Comparison of ENCODE assay signal across 18 mouse cellular contexts in genomic region chr7:139940476-139941209, GRCm38 (mm10). TPM values are rescaled to one million over a fixed set of nuclear protein-coding genes. Genes with fewer than 3 reads are reported as not detected.
"Had no signal": no experiment of that assay in that cellular context is flagged by ENCODE, and none has a peak within 500 bp of the region (broad histone marks: within the 10 kb centered on the region; RNA-seq: fewer than 3 reads in every experiment).

No protein-coding gene starts in this region.

- H3K4me2 ChIP-seq: limb, embryonic 13.5 days; liver, embryonic 11.5 days; liver, embryonic 15.5 days; lung, embryonic 14.5 days; midbrain, embryonic 15.5 days; neural tube, embryonic 13.5 days; stomach, embryonic 15.5 days had no signal

- H3K9me3 ChIP-seq: limb, embryonic 13.5 days; liver, embryonic 15.5 days; midbrain, embryonic 10.5 days; midbrain, embryonic 15.5 days; neural tube, embryonic 13.5 days; stomach, embryonic 15.5 days had no signal

- H3K36me3 ChIP-seq: limb, embryonic 13.5 days; liver, embryonic 15.5 days; midbrain, embryonic 10.5 days; midbrain, embryonic 15.5 days; neural tube, embryonic 13.5 days; stomach, embryonic 15.5 days had no signal

- H3K4me3 ChIP-seq: limb, embryonic 13.5 days; liver, embryonic 15.5 days; midbrain, embryonic 10.5 days; midbrain, embryonic 15.5 days; neural tube, embryonic 13.5 days; stomach, embryonic 15.5 days had no signal

- H3K4me1 ChIP-seq: liver, embryonic 15.5 days had no signal

- H3K9ac ChIP-seq: limb, embryonic 13.5 days; liver, embryonic 15.5 days; lung, embryonic 14.5 days; midbrain, embryonic 15.5 days; neural tube, embryonic 13.5 days; stomach, embryonic 15.5 days had no signal

- DNase-seq: kidney, adult 2 months; kidney, postnatal 25 days; layer of hippocampus, adult 9-11 months; layer of hippocampus, postnatal 36 days; lung, embryonic 14.5 days; lung, postnatal 10 days; retina, postnatal 1 day; right cerebral cortex, postnatal 4 days; spleen, adult 18-20 months; thymus, adult 2 months; thymus, postnatal 25 days had no signal

- H3K27ac ChIP-seq: limb, embryonic 13.5 days; liver, embryonic 15.5 days; midbrain, embryonic 10.5 days; midbrain, embryonic 15.5 days; neural tube, embryonic 13.5 days; stomach, embryonic 15.5 days had no signal

- ATAC-seq: midbrain, embryonic 15.5 days had no signal

RNA-seq across cellular contexts. Expression of gene Utf1, which starts 2.9 kb away (rescaled TPM):
- polyA plus RNA-seq: liver, embryonic 11.5 days; liver, embryonic 15.5 days; midbrain, embryonic 15.5 days; neural tube, embryonic 13.5 days had no signal

RNA-seq across cellular contexts. Expression of gene 6430531B16Rik, which starts 37.9 kb away (rescaled TPM):
- polyA plus RNA-seq: liver, embryonic 11.5 days; liver, embryonic 15.5 days had no signal

RNA-seq across cellular contexts. Expression of gene Kndc1, which starts 46.1 kb away (rescaled TPM):
- polyA plus RNA-seq: liver, embryonic 11.5 days; liver, embryonic 15.5 days had no signal
